Mouse (Mus musculus) neural tube, embryonic 15.5 days (tissue): Measurements from ENCODE around the gene Cpne5. TPM values are rescaled to one million over a fixed set of nuclear protein-coding genes. Genes with fewer than 3 reads are reported as not detected.

Experiments used
- ATAC-seq: fragments of 200-750 bp; cut with Nextera tagmentation; 2 replicates; pipeline ENCODE4 v1.8.0; 2017; ENCODE audit warnings: mild to moderate bottlenecking, moderate TSS enrichment, moderate library complexity; ENCODE audit not compliant: low FRiP score
- H3K27ac ChIP-seq: fragments of 300-500 bp; sonication (generic); replicated peaks from 2 replicates; pipeline ENCODE4 v1.5.1; 2015; ENCODE audit warnings: mild to moderate bottlenecking, inconsistent platforms
- H3K27me3 ChIP-seq: fragments of 300-500 bp; sonication (generic); replicated peaks from 2 replicates; pipeline ENCODE4 v1.6.1; 2015; ENCODE audit warnings: inconsistent platforms
- H3K36me3 ChIP-seq: fragments of 300-500 bp; sonication (generic); 2 replicates; pipeline ENCODE4 v1.6.1; 2015; ENCODE audit warnings: inconsistent platforms
- H3K4me1 ChIP-seq: fragments of 300-500 bp; sonication (generic); 2 replicates; pipeline ENCODE4 v1.6.1; 2015; ENCODE audit warnings: inconsistent platforms
- H3K4me2 ChIP-seq: fragments of 300-500 bp; sonication (generic); 2 replicates; pipeline ENCODE4 v1.6.1; 2015; ENCODE audit warnings: inconsistent platforms, mild to moderate bottlenecking, moderate library complexity
- H3K4me3 ChIP-seq: fragments of 300-500 bp; sonication (generic); replicated peaks from 2 replicates; pipeline ENCODE4 v1.5.1; 2015; ENCODE audit warnings: mild to moderate bottlenecking, inconsistent platforms
- H3K9ac ChIP-seq: fragments of 300-500 bp; sonication (generic); replicated peaks from 2 replicates; pipeline ENCODE4 v1.6.1; 2015; ENCODE audit warnings: mild to moderate bottlenecking, inconsistent platforms
- H3K9me3 ChIP-seq: fragments of 300-500 bp; sonication (generic); replicated peaks from 2 replicates; pipeline ENCODE4 v1.6.1; 2016; ENCODE audit warnings: inconsistent platforms
- WGBS: fragments of 180-500 bp; shearing (Covaris S2); methylation state at CpG from one replicate; pipeline ENCODE4 v1.1.7; 2015; ENCODE audit warnings: mixed read lengths; 5-methylcytosine and 5-hydroxymethylcytosine counted together
- polyA plus RNA-seq: library from polyadenylated mRNA; unstranded; fragments of >200 nt; fragmentation: Nextera tagmentation; extraction: Ambion mirVana; gene quantifications from 2 replicates; pipeline ENCODE4 v1.2.1, GENCODE M21; 2015

Gene Cpne5
- polyA plus RNA-seq, 1 experiment from 2014 or later: 61.2 TPM

DNA sequence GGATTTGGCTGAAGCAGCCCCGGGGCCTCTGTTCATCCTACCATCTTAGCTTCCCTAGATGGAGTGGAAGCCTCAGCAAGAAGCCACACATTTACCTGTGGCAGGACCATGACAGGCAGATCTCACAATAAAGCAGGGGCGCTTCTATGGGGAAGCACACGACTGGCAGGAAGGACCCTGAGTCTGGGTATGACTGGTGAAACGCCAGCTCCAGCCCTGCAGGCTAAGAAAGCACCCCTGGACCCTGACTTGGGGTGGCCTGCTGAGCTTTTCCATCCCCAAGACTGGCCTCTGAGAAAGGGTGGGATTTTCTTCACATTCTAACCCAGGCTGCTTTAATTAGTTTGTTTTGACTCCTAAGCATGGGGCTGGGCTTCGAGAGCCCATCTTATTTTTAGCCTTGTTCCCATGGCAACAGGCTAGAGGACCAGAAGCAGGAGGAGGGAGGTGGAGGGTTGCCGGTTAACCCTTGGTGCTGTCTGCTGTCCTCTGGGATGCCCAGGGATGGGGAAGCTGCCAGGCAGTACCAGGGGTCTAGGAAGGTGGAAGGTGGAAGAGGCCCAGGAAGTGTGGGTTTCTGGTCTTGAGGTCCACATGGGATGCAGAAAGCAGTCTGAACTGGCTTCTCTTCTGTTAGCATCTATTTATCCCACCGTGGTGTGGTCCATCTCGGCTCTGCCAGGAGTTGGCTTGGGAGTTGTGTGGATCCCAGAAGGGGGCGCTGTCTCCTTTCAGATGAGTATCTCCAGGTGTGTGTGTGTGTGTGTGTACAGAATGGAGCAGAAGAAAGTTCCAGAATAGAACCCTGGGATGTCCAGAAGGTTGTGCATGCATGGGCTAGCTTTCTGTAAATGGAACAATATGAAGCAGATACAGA, 61.3 kb downstream of the Cpne5 start:
- peak overlapping the region; percentile 19; the same call in 1 of the 2 replicates for H3K4me2 ChIP-seq
- H3K4me1 ChIP-seq: peaks cover 10% of the 10 kb centered on the region
- H3K4me3 ChIP-seq: no peak overlapping the region
- peak overlapping the region; percentile 33; the same call in 1 of the 2 replicates for H3K27ac ChIP-seq
- WGBS: 18% methylated on average over 9 of the region's 9 CpGs
- no peaks in the 10 kb centered on the region for H3K27me3 ChIP-seq
- ATAC-seq: peak; percentile 64
- no peak overlapping the region; the same call in 1 of the 2 replicates for H3K9ac ChIP-seq
- no peaks in the 10 kb centered on the region for H3K36me3 ChIP-seq
- H3K9me3 ChIP-seq: no peaks in the 10 kb centered on the region

- Histone ChIP-seq H3K36me3 (no peaks in the 10 kb centered on the region), H3K27ac (no peak overlapping the region), H3K4me1 (peaks cover 14% of the 10 kb centered on the region), H3K9ac (no peak overlapping the region), H3K4me2 (no peak overlapping the region), H3K27me3 (no peaks in the 10 kb centered on the region), H3K4me3 (no peak overlapping the region), H3K9me3 (no peaks in the 10 kb centered on the region)
- ATAC-seq: no peak
- 75% methylated on average over 3 of the region's 3 CpGs for WGBS
Measured at GRCm38 (mm10) chr17:29175693-29176092, 62.3 kb downstream of the Cpne5 start.

DNA sequence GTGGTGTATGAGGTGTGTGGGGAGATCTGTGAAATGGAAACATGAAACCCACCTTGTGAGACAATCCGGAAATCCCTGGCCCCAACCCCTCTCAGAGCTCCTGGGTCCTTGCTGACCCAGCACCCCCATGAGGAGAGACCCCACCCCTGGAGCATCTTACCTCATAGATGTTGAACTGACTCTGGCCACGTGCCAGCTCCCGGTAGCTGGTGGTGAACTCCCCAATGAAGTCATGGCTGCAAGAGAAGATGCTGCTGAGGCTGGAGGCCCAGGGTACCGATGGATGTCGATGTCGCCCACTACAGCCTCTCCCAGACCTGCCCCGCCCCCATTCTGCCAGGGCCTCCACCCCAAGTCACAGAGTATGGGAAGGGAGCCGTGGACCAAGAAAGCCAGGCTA, 64.8 kb downstream of the Cpne5 start:
- ATAC-seq: no peak
- no peaks in the 10 kb centered on the region for H3K36me3 ChIP-seq
- no peaks in the 10 kb centered on the region for H3K27me3 ChIP-seq
- no peaks in the 10 kb centered on the region for H3K9me3 ChIP-seq
- peaks cover 14% of the 10 kb centered on the region for H3K4me1 ChIP-seq
- WGBS: 77% methylated on average over 8 of the region's 8 CpGs
- no peak overlapping the region for H3K4me2 ChIP-seq
- H3K4me3 ChIP-seq: no peak overlapping the region
- H3K27ac ChIP-seq: no peak overlapping the region
- no peak overlapping the region for H3K9ac ChIP-seq

DNA sequence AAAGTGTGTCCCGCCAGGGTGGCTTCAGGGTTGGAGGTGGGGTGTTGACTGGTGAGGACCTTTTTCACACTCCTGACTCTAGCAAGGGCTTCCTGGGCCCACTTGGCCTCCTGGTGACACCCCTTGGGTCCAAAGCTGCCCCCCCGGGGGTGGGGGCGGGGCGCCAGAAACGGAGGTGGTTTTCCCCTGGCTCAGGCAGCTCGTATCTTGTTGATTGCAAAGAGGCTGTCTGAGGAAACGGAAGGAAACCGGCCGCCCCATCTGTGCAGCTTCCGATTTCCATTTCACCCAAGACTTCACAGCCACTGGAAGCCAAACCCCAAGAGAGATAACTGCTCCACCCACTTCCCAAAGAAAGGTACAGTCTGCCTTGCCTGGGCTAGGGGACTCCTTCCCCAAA, 65.9 kb downstream of the Cpne5 start:
- 50% methylated on average over 10 of the region's 10 CpGs for WGBS
- H3K4me2 ChIP-seq: no peak overlapping the region
- no peak overlapping the region for H3K4me3 ChIP-seq
- H3K9ac ChIP-seq: no peak overlapping the region
- H3K27me3 ChIP-seq: no peaks in the 10 kb centered on the region
- H3K36me3 ChIP-seq: no peaks in the 10 kb centered on the region
- H3K27ac ChIP-seq: no peak overlapping the region
- ATAC-seq: no peak
- peaks cover 14% of the 10 kb centered on the region for H3K4me1 ChIP-seq
- H3K9me3 ChIP-seq: no peaks in the 10 kb centered on the region

DNA sequence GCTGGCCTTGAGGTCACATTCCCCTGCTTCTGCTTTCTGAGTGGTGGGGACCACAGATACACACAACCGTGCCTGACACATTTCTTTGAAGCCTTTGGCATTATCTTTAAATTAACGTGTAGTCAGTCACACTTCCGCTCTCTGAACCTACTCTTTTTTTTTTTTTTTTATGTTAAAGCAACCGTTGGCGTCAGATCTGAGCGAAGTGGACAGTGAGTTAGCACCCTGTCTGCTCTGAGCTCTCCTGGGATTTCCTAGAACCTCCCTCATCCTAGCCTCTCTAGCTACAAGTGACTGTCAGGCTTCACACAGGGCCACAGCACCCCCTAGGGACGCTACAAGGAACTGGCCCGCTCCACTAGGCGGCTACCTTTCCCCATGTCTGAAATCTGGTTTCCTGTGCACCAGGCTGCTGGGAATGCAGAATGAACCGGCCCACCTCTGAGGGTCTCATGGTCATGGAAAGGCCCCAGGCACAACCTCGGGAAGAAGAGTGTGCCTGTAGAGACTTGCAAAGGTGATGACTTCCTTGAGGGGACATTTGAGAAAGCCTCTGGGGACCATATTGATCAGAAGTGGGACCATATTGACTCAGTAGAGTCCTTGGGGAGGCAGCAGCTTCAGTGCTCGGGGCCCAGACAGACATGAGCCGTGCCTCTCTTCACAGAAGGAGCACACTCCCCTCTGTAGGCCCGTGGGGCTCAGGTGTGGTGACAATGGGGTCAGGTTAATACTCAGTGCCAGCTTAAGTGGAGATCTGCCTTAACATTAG, 66.8 kb downstream of the Cpne5 start:
- no peaks in the 10 kb centered on the region for H3K36me3 ChIP-seq
- ATAC-seq: no peak

DNA sequence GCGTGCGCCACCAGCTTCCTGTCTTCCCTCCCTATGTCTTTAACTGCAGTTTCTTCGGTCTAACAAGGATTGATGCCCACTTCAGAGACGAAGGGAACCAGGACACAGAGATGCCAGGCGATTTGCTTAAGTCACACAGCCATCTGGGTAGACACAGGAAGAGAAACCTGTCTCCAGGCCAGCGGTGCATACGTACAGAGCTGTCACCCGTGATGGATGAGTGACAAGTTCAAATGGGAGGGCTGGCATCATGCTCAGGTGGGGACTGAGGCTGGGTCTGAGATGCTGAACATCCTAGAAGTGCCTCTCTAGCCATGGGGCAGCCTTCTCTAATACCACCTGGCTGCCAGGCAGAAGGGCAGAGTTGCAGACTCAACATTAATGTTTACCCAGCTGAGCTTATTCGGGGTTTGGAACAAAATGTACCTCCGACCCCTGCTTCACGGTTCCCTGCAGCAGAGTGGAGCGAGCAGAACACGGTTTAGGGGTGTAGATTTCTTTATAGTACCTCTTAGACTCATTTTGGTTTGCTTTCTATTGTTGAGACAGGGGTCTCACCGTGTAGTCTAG, 67.5 kb downstream of the Cpne5 start:
- Histone ChIP-seq H3K27ac (no peak overlapping the region), H3K27me3 (no peaks in the 10 kb centered on the region), H3K4me1 (peaks cover 9% of the 10 kb centered on the region), H3K9ac (no peak overlapping the region), H3K4me2 (no peak overlapping the region), H3K9me3 (no peaks in the 10 kb centered on the region), H3K4me3 (no peak overlapping the region), H3K36me3 (no peaks in the 10 kb centered on the region)
- no peak for ATAC-seq
- WGBS: 79% methylated on average over 14 of the region's 14 CpGs

More for the DNA sequence above, 66.8 kb downstream of the Cpne5 start:
- Histone ChIP-seq H3K4me2 (no peak overlapping the region), H3K27me3 (no peaks in the 10 kb centered on the region), H3K4me1 (peaks cover 5% of the 10 kb centered on the region), H3K9me3 (no peaks in the 10 kb centered on the region), H3K4me3 (no peak overlapping the region), H3K27ac (no peak overlapping the region), H3K9ac (no peak overlapping the region)
- 20% methylated on average over 14 of the region's 14 CpGs for WGBS

DNA sequence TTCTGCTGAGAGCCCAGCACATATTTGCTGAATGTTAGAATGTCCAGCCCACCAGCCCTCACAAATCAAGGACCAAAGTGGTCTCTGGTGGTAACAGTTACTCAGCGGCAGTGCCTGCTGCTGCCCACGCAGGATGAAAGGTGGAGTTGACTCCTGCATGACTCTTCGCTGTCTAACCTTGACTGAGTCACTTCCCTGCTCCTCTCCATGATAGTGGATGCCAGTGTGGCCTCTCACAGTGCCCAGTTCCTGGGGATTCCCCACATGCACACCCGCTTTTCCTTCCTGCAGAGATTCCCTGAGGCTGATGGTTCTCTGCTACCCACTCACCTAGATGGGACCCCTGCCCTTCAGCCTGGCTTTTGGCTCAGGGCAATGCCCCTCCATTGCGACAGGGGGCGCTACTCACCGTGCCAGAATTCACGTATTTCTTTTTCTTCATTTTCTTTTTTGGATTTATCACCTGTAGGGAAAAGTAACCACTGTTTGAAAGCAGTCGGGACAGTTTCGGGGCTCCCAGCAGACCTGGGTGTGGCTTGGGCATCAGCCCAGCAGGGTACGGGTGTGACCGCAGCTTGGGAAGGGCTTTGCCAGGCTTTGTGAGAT, 68.9 kb downstream of the Cpne5 start:
- no peak overlapping the region for H3K4me3 ChIP-seq
- no peaks in the 10 kb centered on the region for H3K9me3 ChIP-seq
- 75% methylated on average over 12 of the region's 12 CpGs for WGBS
- H3K4me2 ChIP-seq: no peak overlapping the region
- H3K9ac ChIP-seq: no peak overlapping the region
- no peaks in the 10 kb centered on the region for H3K36me3 ChIP-seq
- H3K27ac ChIP-seq: no peak overlapping the region
- H3K4me1 ChIP-seq: peaks cover 17% of the 10 kb centered on the region
- H3K27me3 ChIP-seq: no peaks in the 10 kb centered on the region
- no peak for ATAC-seq

DNA sequence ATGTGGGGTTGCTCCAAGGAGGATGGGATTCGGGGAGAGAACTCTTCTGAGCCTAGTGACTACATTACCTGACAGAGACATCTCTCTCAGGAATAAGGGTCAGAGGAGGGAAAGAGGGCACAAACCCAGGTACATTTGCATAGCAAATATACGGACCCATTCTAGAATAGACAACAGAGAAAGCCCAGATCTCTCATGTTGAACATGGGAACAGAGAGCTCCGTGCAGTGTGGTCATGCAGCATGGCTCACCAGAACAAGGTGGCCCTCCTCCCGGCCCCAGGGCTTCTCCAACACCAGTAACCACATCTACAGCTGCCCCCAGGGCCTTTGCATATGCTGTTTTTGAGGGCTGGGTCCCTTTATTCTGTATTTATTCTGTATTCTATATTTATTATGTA, 69.5 kb downstream of the Cpne5 start:
- H3K9me3 ChIP-seq: no peaks in the 10 kb centered on the region
- ATAC-seq: no peak
- no peak overlapping the region for H3K4me3 ChIP-seq
- no peak overlapping the region for H3K4me2 ChIP-seq
- 91% methylated on average over 4 of the region's 4 CpGs for WGBS
- 0 out of 2 replicates have a peak, but pooled peaks cover 2% of the 10 kb centered on the region for H3K27me3 ChIP-seq
- no peak overlapping the region for H3K27ac ChIP-seq
- no peak overlapping the region for H3K9ac ChIP-seq
- peaks cover 17% of the 10 kb centered on the region for H3K4me1 ChIP-seq
- no peaks in the 10 kb centered on the region for H3K36me3 ChIP-seq

- Histone ChIP-seq H3K4me3 (no peak overlapping the region), H3K9ac (no peak overlapping the region), H3K27ac (no peak overlapping the region), H3K4me1 (peaks cover 17% of the 10 kb centered on the region), H3K4me2 (no peak overlapping the region), H3K9me3 (no peaks in the 10 kb centered on the region), H3K36me3 (no peaks in the 10 kb centered on the region), H3K27me3 (0 out of 2 replicates have a peak, but pooled peaks cover 2% of the 10 kb centered on the region)
- ATAC-seq: no peak
- WGBS: 62% methylated on average over 6 of the region's 6 CpGs
Measured at GRCm38 (mm10) chr17:29167371-29167770, 70.6 kb downstream of the Cpne5 start.

DNA sequence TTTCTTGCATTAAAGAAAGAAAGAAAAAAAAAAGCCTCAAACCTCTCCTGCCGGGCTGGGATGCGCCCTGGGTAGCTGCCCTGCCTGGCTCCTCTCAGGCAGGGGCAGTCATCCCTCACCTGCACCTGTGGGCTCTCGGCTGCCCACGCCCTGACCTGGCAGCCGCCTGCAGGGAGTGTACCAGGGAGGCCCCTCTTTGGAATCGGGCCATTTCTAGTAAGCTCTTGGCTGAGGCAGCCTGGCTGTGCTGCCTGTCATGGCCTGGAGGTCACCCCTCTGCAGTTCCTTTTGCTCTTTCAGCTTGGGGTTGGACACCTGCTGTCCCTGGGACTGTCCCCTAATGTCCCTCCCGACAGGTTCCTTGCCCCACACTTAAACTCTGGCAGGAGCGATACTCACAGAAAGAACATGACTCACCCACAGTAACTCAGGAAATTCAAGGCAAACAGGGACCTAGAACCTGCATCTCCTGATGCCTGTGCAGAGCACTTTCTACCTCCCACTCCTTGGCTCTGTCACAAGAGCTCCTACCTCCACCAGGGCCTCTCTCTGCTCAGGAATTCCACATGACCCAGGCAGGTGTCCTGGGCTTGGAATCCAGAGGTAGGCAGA, 71.9 kb downstream of the Cpne5 start:
- Histone ChIP-seq H3K4me2 (no peak overlapping the region), H3K4me1 (peaks cover 14% of the 10 kb centered on the region), H3K9me3 (no peaks in the 10 kb centered on the region), H3K36me3 (no peaks in the 10 kb centered on the region), H3K4me3 (no peak overlapping the region), H3K27ac (no peak overlapping the region), H3K9ac (no peak overlapping the region), H3K27me3 (0 out of 2 replicates have a peak, but pooled peaks cover 2% of the 10 kb centered on the region)
- no peak for ATAC-seq
- 39% methylated on average over 8 of the region's 8 CpGs for WGBS

DNA sequence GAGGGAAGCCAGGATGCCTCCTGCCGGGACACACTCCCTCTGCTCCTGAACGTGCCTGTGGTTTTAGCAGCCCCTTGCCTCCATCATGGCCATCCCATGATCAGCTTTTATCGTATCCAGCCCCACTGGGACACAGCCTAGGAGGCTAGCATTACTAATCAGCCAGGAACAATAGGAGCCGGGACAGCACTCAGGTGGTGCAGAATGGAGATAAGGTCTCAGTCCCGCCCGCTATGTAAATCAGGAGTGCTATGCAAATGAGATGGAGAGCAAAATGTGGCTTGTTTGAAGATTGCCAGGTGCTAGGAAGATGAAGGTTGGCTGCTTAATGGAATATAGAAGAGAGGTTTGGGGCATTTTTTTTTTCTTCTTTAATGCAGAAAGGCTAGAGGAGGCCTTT, 72.5 kb downstream of the Cpne5 start:
- Histone ChIP-seq H3K36me3 (no peaks in the 10 kb centered on the region), H3K4me3 (no peak overlapping the region), H3K4me1 (peaks cover 13% of the 10 kb centered on the region), H3K4me2 (no peak overlapping the region), H3K9ac (no peak overlapping the region), H3K9me3 (no peaks in the 10 kb centered on the region), H3K27ac (no peak overlapping the region), H3K27me3 (0 out of 2 replicates have a peak, but pooled peaks cover 2% of the 10 kb centered on the region)
- WGBS: 8% methylated on average over 6 of the region's 6 CpGs
- ATAC-seq: no peak
